Mouse (Mus musculus): ENCODE data around the gene Sv2c.

GRCm38 (mm10) chr13:95943919-95944318 lies 188.5 kb downstream of the Sv2c start:
- TF ChIP-seq EP300 (optimal IDR thresholded peaks at IDR 0.05) (no peak), CTCF (IDR thresholded peaks at IDR 0.05; ENCODE audit: low read depth) (no peak)

Measured in stomach, postnatal 0 days (tissue).